In the genomic region with DNA sequence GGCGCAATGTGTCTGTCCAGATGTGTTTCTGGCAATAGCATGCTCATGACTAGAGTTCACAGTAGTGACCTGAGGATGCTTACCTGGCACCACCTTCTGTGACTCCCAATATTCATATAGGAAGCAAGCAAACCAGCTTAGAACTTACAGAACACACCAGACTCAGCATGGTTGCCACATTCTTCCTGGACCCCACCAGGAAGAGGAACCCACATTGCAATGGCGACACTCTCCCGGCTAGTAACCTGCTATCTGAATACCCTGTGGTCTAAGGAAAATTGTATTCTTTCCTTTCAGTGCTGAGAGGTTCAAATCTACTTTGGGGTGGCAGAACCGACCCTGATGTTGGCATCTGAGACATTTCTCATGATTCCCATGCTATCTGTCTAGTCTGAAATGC, we compare ENCODE assay signal across 39 mouse cellular contexts. TPM values are rescaled to one million over a fixed set of nuclear protein-coding genes. Genes with fewer than 3 reads are reported as not detected.
"Had no signal": no experiment of that assay in that cellular context is flagged by ENCODE, and none has a peak within 500 bp of the region (broad histone marks: within the 10 kb centered on the region; RNA-seq: fewer than 3 reads in every experiment).

No protein-coding gene starts in this region.

- H3K27ac ChIP-seq: heart, embryonic 10.5 days; heart, embryonic 13.5 days; heart, embryonic 15.5 days; hindbrain, embryonic 10.5 days; hindbrain, embryonic 12.5 days; hindbrain, embryonic 13.5 days; hindbrain, embryonic 14.5 days; hindbrain, embryonic 15.5 days; intestine, embryonic 15.5 days; kidney, embryonic 15.5 days; kidney, postnatal 0 days; layer of hippocampus, adult 2 months; left cerebral cortex, adult 2 months had no signal

- H3K27me3 ChIP-seq: heart, embryonic 15.5 days; hindbrain, embryonic 12.5 days; hindbrain, embryonic 15.5 days; intestine, embryonic 15.5 days; kidney, embryonic 15.5 days had no signal

- ATAC-seq: hindbrain, embryonic 16.5 days; inflammation-experienced regulatory T-cells, adult 6 months; intestine, embryonic 15.5 days; intestine, embryonic 16.5 days; intestine, postnatal 0 days had no signal

- H3K9me3 ChIP-seq: heart, embryonic 10.5 days; heart, embryonic 13.5 days; heart, embryonic 15.5 days; hindbrain, embryonic 10.5 days; hindbrain, embryonic 12.5 days; hindbrain, embryonic 13.5 days; hindbrain, embryonic 15.5 days; intestine, embryonic 15.5 days; kidney, embryonic 15.5 days had no signal

- H3K4me3 ChIP-seq: heart, embryonic 10.5 days; heart, embryonic 13.5 days; heart, embryonic 15.5 days; hindbrain, embryonic 10.5 days; hindbrain, embryonic 12.5 days; hindbrain, embryonic 13.5 days; hindbrain, embryonic 15.5 days; intestine, embryonic 15.5 days; kidney, embryonic 15.5 days; layer of hippocampus, adult 2 months; left cerebral cortex, adult 2 months had no signal

- H3K36me3 ChIP-seq: heart, embryonic 10.5 days; heart, embryonic 13.5 days; heart, embryonic 15.5 days; hindbrain, embryonic 10.5 days; hindbrain, embryonic 12.5 days; hindbrain, embryonic 13.5 days; hindbrain, embryonic 15.5 days; intestine, embryonic 15.5 days; kidney, embryonic 15.5 days had no signal

- DNase-seq: heart, postnatal 10 days; heart, postnatal 14 days; heart, postnatal 36 days; heart, postnatal 4 days; kidney, adult 11 months; kidney, adult 18-20 months; kidney, adult 2 months; kidney, adult 8-10 months; kidney, adult 9 months; kidney, postnatal 10 days; kidney, postnatal 14 days; kidney, postnatal 25 days; kidney, postnatal 36 days; kidney, postnatal 4 days; layer of hippocampus, adult 9-11 months; layer of hippocampus, postnatal 36 days had no signal

- H3K9ac ChIP-seq: heart, embryonic 13.5 days; heart, embryonic 15.5 days; hindbrain, embryonic 12.5 days; hindbrain, embryonic 13.5 days; hindbrain, embryonic 14.5 days; hindbrain, embryonic 15.5 days; intestine, embryonic 15.5 days; kidney, embryonic 15.5 days had no signal

- H3K4me2 ChIP-seq: heart, embryonic 11.5 days; heart, embryonic 13.5 days; heart, embryonic 15.5 days; hindbrain, embryonic 12.5 days; hindbrain, embryonic 13.5 days; hindbrain, embryonic 14.5 days; hindbrain, embryonic 15.5 days; intestine, embryonic 15.5 days; kidney, embryonic 15.5 days had no signal

- H3K4me1 ChIP-seq: heart, embryonic 10.5 days; heart, embryonic 13.5 days; heart, embryonic 15.5 days; hindbrain, embryonic 12.5 days; hindbrain, embryonic 13.5 days; hindbrain, embryonic 15.5 days had no signal

RNA-seq across cellular contexts. Expression of gene Pkd1l1, which starts 5.1 kb away (rescaled TPM):
- total RNA-seq: heart, postnatal 10 days; heart, postnatal 25 days; heart, postnatal 36 days; hematopoietic stem cell, adult 5-6 weeks; layer of hippocampus, postnatal 25 days; left cerebral cortex, adult 18-20 months had no signal
- polyA plus RNA-seq: heart, embryonic 11.5 days; heart, embryonic 15.5 days; hindbrain, embryonic 11.5 days; intestine, postnatal 0 days had no signal
